Mouse (Mus musculus) gastrocnemius, postnatal 4 days (tissue): ENCODE data around the gene Gm42417. TPM values are rescaled to one million over a fixed set of nuclear protein-coding genes. Genes with fewer than 3 reads are reported as not detected.

ENCODE experiments used
- DNase-seq, 2 experiments: peaks; one replicate each; pipeline ENCODE4 v3.0.0; 2021 to 2022; ENCODE audit warnings: low spot score in 2 of 2, mixed read lengths in 2 of 2
- long read RNA-seq, 2 experiments: library from polyadenylated mRNA; stranded (forward); transcript quantifications; one replicate each; pipeline ENCODE4 v2.0.0; 2021
- total RNA-seq, 2 experiments: library from RNA; stranded (reverse); gene quantifications; 2 replicates each; pipeline ENCODE4 v1.2.3; 2021

Gene Gm42417
- total RNA-seq: 10 to 100 TPM; 40.6 to 50.4 TPM
- long read RNA-seq, experiment 1, partial matches to known transcripts: 4 of 4 reads
- long read RNA-seq, experiment 1, other reads (novel, unspliced or antisense): 0 of 4 reads
- long read RNA-seq, experiment 2, partial matches to known transcripts: 0 of 3 reads
- long read RNA-seq, experiment 2, other reads (novel, unspliced or antisense): 3 of 3 reads

- DNase-seq: peak in 1 of 2 experiments; percentile 62
Measured at GRCm38 (mm10) chr1:36539186-36539585, at the start of gene Gm42417. Gm42417 (minus strand) TSS chr1:36539429.

GRCm38 (mm10) chr1:36587860-36588259 is 48.6 kb upstream of the Gm42417 start:
- DNase-seq: no peak

- no peak for DNase-seq
Measured at GRCm38 (mm10) chr1:36586288-36586687, 47.1 kb upstream of the Gm42417 start.

GRCm38 (mm10) chr1:36583408-36584116 is 44.3 kb upstream of the Gm42417 start:
- no peak for DNase-seq

GRCm38 (mm10) chr1:36582211-36582610 is 43.0 kb upstream of the Gm42417 start:
- no peak for DNase-seq

- DNase-seq: no peak
Measured at GRCm38 (mm10) chr1:36581260-36581659, 42.0 kb upstream of the Gm42417 start.

- DNase-seq: peak in 1 of 2 experiments; percentile 74
Measured at GRCm38 (mm10) chr1:36580384-36581207, 41.4 kb upstream of the Gm42417 start.

GRCm38 (mm10) chr1:36579974-36580383 is 40.8 kb upstream of the Gm42417 start:
- DNase-seq: no peak

GRCm38 (mm10) chr1:36576991-36577675 is 37.9 kb upstream of the Gm42417 start:
- no peak for DNase-seq

- no peak for DNase-seq
Measured at GRCm38 (mm10) chr1:36575347-36575746, 36.1 kb upstream of the Gm42417 start.

- no peak for DNase-seq
Measured at GRCm38 (mm10) chr1:36574196-36574955, 35.1 kb upstream of the Gm42417 start.

- no peak for DNase-seq
Measured at GRCm38 (mm10) chr1:36573524-36573923, 34.3 kb upstream of the Gm42417 start.

GRCm38 (mm10) chr1:36572709-36573108 is 33.5 kb upstream of the Gm42417 start:
- DNase-seq: no peak

GRCm38 (mm10) chr1:36572140-36572700 is 33.0 kb upstream of the Gm42417 start:
- DNase-seq: no peak

- no peak for DNase-seq
Measured at GRCm38 (mm10) chr1:36571627-36572026, 32.4 kb upstream of the Gm42417 start.

GRCm38 (mm10) chr1:36570320-36570719 is 31.1 kb upstream of the Gm42417 start:
- no peak for DNase-seq

- no peak for DNase-seq
Measured at GRCm38 (mm10) chr1:36569694-36570276, 30.6 kb upstream of the Gm42417 start.

GRCm38 (mm10) chr1:36568776-36569175 is 29.5 kb upstream of the Gm42417 start:
- no peak for DNase-seq

GRCm38 (mm10) chr1:36567818-36568603 is 28.8 kb upstream of the Gm42417 start:
- DNase-seq: no peak
